Mouse (Mus musculus): ENCODE measurements around the gene Gm8332. TPM values are rescaled to one million over a fixed set of nuclear protein-coding genes. Genes with fewer than 3 reads are reported as not detected.
"Not testable (repeated sequence)": the region's sequence is repeated elsewhere in the genome, so short reads cannot be mapped to it uniquely, and the experiment has no call there.

The Gm8332 gene
- total and polyA plus RNA-seq, 2 experiments = not detected

- 86% methylated on average over 3 of the region's 3 CpGs for WGBS
- H3K9ac ChIP-seq (ENCODE audit: low read depth, low read length) = no peak overlapping the region
- H3K79me2 ChIP-seq (ENCODE audit: control insufficient read depth, insufficient read depth, low read length) = no peaks in the 10 kb centered on the region
- no peak overlapping the region for H3K27ac ChIP-seq (replicated peaks; ENCODE audit: insufficient read depth, low read depth, low read length)
- DNase-seq (ENCODE audit: extremely low read depth, low read depth, low spot score) = no peak
- no peaks in the 10 kb centered on the region for H3K27me3 ChIP-seq (ENCODE audit: control insufficient read depth, insufficient read depth, low read length)
- H3K4me3 ChIP-seq (ENCODE audit: insufficient read depth, low read depth, low read length) = no peak overlapping the region
- H3K36me3 ChIP-seq (ENCODE audit: control insufficient read depth, insufficient read depth, low read length) = no peaks in the 10 kb centered on the region
- no peaks in the 10 kb centered on the region for H3K4me1 ChIP-seq (ENCODE audit: control insufficient read depth, insufficient read depth, low read length)
- TF ChIP-seq CTCF (IDR thresholded peaks at IDR 0.05; ENCODE audit: low read depth, low read length) = no peak
- TF ChIP-seq POLR2A (IDR thresholded peaks at IDR 0.05; ENCODE audit: extremely low read depth, insufficient read depth, low read length) = no peak
Observed at GRCm38 (mm10) chr12:88219445-88219844, 30.5 kb downstream of the Gm8332 start.

GRCm38 (mm10) chr12:88218059-88218458, 31.8 kb downstream of the Gm8332 start:
- H3K27ac ChIP-seq (replicated peaks; ENCODE audit: insufficient read depth, low read depth, low read length); H3K9ac ChIP-seq (ENCODE audit: low read depth, low read length); H3K4me1 ChIP-seq (ENCODE audit: control insufficient read depth, insufficient read depth, low read length); H3K79me2 ChIP-seq (ENCODE audit: control insufficient read depth, insufficient read depth, low read length); H3K27me3 ChIP-seq (ENCODE audit: control insufficient read depth, insufficient read depth, low read length); DNase-seq (ENCODE audit: extremely low read depth, low read depth, low spot score); H3K4me3 ChIP-seq (ENCODE audit: insufficient read depth, low read depth, low read length); H3K36me3 ChIP-seq (ENCODE audit: control insufficient read depth, insufficient read depth, low read length): not testable (repeated sequence)

GRCm38 (mm10) chr12:88214641-88215040, 35.3 kb downstream of the Gm8332 start:
- H3K9ac ChIP-seq (ENCODE audit: low read depth, low read length) = no peak overlapping the region
- no peaks in the 10 kb centered on the region for H3K36me3 ChIP-seq (ENCODE audit: control insufficient read depth, insufficient read depth, low read length)
- no peaks in the 10 kb centered on the region for H3K27me3 ChIP-seq (ENCODE audit: control insufficient read depth, insufficient read depth, low read length)
- no peak for DNase-seq (ENCODE audit: extremely low read depth, low read depth, low spot score)
- no peaks in the 10 kb centered on the region for H3K4me1 ChIP-seq (ENCODE audit: control insufficient read depth, insufficient read depth, low read length)
- H3K4me3 ChIP-seq (ENCODE audit: insufficient read depth, low read depth, low read length) = no peak overlapping the region
- H3K79me2 ChIP-seq (ENCODE audit: control insufficient read depth, insufficient read depth, low read length) = no peaks in the 10 kb centered on the region
- no peak overlapping the region for H3K27ac ChIP-seq (replicated peaks; ENCODE audit: insufficient read depth, low read depth, low read length)
- WGBS = 83% methylated on average over 12 of the region's 12 CpGs
- TF ChIP-seq CTCF (IDR thresholded peaks at IDR 0.05; ENCODE audit: low read depth, low read length) (no peak), POLR2A (IDR thresholded peaks at IDR 0.05; ENCODE audit: extremely low read depth, insufficient read depth, low read length) (no peak)

GRCm38 (mm10) chr12:88211458-88211857, 38.4 kb downstream of the Gm8332 start:
- not testable (repeated sequence) for H3K4me1 ChIP-seq (ENCODE audit: control insufficient read depth, insufficient read depth, low read length); H3K79me2 ChIP-seq (ENCODE audit: control insufficient read depth, insufficient read depth, low read length); H3K27me3 ChIP-seq (ENCODE audit: control insufficient read depth, insufficient read depth, low read length); H3K9ac ChIP-seq (ENCODE audit: low read depth, low read length); H3K36me3 ChIP-seq (ENCODE audit: control insufficient read depth, insufficient read depth, low read length); H3K27ac ChIP-seq (replicated peaks; ENCODE audit: insufficient read depth, low read depth, low read length); H3K4me3 ChIP-seq (ENCODE audit: insufficient read depth, low read depth, low read length); DNase-seq (ENCODE audit: extremely low read depth, low read depth, low spot score)
- WGBS = 82% methylated on average over 9 of the region's 9 CpGs

- Histone ChIP-seq H3K27ac (replicated peaks; ENCODE audit: insufficient read depth, low read depth, low read length) (no peak overlapping the region), H3K36me3 (ENCODE audit: control insufficient read depth, insufficient read depth, low read length) (no peaks in the 10 kb centered on the region), H3K9ac (ENCODE audit: low read depth, low read length) (no peak overlapping the region), H3K27me3 (ENCODE audit: control insufficient read depth, insufficient read depth, low read length) (no peaks in the 10 kb centered on the region), H3K79me2 (ENCODE audit: control insufficient read depth, insufficient read depth, low read length) (no peaks in the 10 kb centered on the region), H3K4me1 (ENCODE audit: control insufficient read depth, insufficient read depth, low read length) (no peaks in the 10 kb centered on the region), H3K4me3 (ENCODE audit: insufficient read depth, low read depth, low read length) (no peak overlapping the region)
- WGBS = 85% methylated on average over 2 of the region's 2 CpGs
- DNase-seq (ENCODE audit: extremely low read depth, low read depth, low spot score) = no peak
- TF ChIP-seq POLR2A (IDR thresholded peaks at IDR 0.05; ENCODE audit: extremely low read depth, insufficient read depth, low read length) = no peak
- TF ChIP-seq CTCF (IDR thresholded peaks at IDR 0.05; ENCODE audit: low read depth, low read length) = no peak
Observed at GRCm38 (mm10) chr12:88202856-88203255, 47.0 kb downstream of the Gm8332 start.

Other genes starting within 250 kb of the Gm8332 start
- gene Gm2075, start 238.3 kb downstream of the Gm8332 start, total RNA-seq (2014; rRNA removed) = not detected in 2 replicates
- not detected in 2 replicates for gene Gm2075, start 238.3 kb downstream of the Gm8332 start, polyA plus RNA-seq (2012; rRNA removed)
- gene Gm6803, start 231.3 kb downstream of the Gm8332 start, total RNA-seq (2014; rRNA removed) = not detected in 2 replicates
- not detected in 2 replicates for gene Gm6803, start 231.3 kb downstream of the Gm8332 start, polyA plus RNA-seq (2012; rRNA removed)
- not detected in 2 replicates for gene Gm2056, start 223.1 kb downstream of the Gm8332 start, total RNA-seq (2014; rRNA removed)
- gene Gm2056, start 223.1 kb downstream of the Gm8332 start, polyA plus RNA-seq (2012; rRNA removed) = not detected in 2 replicates
- not detected in 2 replicates for gene Gm16368, start 166.4 kb downstream of the Gm8332 start, total RNA-seq (2014; rRNA removed)
- not detected in 2 replicates for gene Gm16368, start 166.4 kb downstream of the Gm8332 start, polyA plus RNA-seq (2012; rRNA removed)
- not detected in 2 replicates for gene Gm10436, start 68.0 kb downstream of the Gm8332 start, total RNA-seq (2014; rRNA removed)
- gene Gm10436, start 68.0 kb downstream of the Gm8332 start, polyA plus RNA-seq (2012; rRNA removed) = not detected in 2 replicates
- gene Gm5662, start 24.4 kb upstream of the Gm8332 start, total RNA-seq (2014; rRNA removed) = not detected in 2 replicates
- not detected in 2 replicates for gene Gm5662, start 24.4 kb upstream of the Gm8332 start, polyA plus RNA-seq (2012; rRNA removed)
- not detected in 2 replicates for gene Gm5039, start 73.9 kb upstream of the Gm8332 start, total RNA-seq (2014; rRNA removed)
- gene Gm5039, start 73.9 kb upstream of the Gm8332 start, polyA plus RNA-seq (2012; rRNA removed) = not detected in 2 replicates
- 13.5 and 15.0 TPM in 2 replicates for gene Adck1, start 110.5 kb upstream of the Gm8332 start, total RNA-seq (2014; rRNA removed)
- 22.6 and 24.4 TPM in 2 replicates for gene Adck1, start 110.5 kb upstream of the Gm8332 start, polyA plus RNA-seq (2012; rRNA removed)

Measured in liver, adult 2 months (tissue).